Mouse (Mus musculus) erythroblast, embryonic 14.5 days (primary cell): Measurements from ENCODE around the gene Tcp11l1. TPM values are rescaled to one million over a fixed set of nuclear protein-coding genes. Genes with fewer than 3 reads are reported as not detected.

Experiments
- H3K27me3 ChIP-seq: 2 replicates; pipeline ENCODE4 v1.6.1; 2012; ENCODE audit warnings: inconsistent platforms; ENCODE audit not compliant: control insufficient read depth
- H3K36me3 ChIP-seq: 2 replicates; pipeline ENCODE4 v1.6.1; 2012; ENCODE audit warnings: mild to moderate bottlenecking, inconsistent platforms; ENCODE audit not compliant: control insufficient read depth
- H3K4me1 ChIP-seq: 2 replicates; pipeline ENCODE4 v1.6.1; 2012; ENCODE audit warnings: inconsistent platforms; ENCODE audit not compliant: control insufficient read depth
- H3K4me3 ChIP-seq: replicated peaks from 2 replicates; pipeline ENCODE3; 2012; ENCODE audit warnings: moderate library complexity, mild to moderate bottlenecking, inconsistent platforms
- H3K9me3 ChIP-seq: 2 replicates; pipeline ENCODE4 v1.6.1; 2012; ENCODE audit warnings: low read length, inconsistent platforms, mixed read lengths; ENCODE audit not compliant: control insufficient read depth
- GATA1 ChIP-seq: IDR thresholded peaks from 2 replicates; pipeline ENCODE4 v1.6.1; 2012; ENCODE audit warnings: low read length, inconsistent platforms, mixed read lengths
- TAL1 ChIP-seq: IDR thresholded peaks from 3 replicates; pipeline ENCODE4 v1.6.1; 2012; ENCODE audit warnings: low read length, inconsistent platforms, mixed read lengths
- polyA plus RNA-seq: library from polyadenylated mRNA; stranded (reverse); fragments of >175 nt; gene quantifications from 2 replicates; pipeline ENCODE4 v1.2.3, GENCODE M21; 2012

Tcp11l1 gene
- polyA plus RNA-seq, 1 experiment: 0.07 TPM

DNA sequence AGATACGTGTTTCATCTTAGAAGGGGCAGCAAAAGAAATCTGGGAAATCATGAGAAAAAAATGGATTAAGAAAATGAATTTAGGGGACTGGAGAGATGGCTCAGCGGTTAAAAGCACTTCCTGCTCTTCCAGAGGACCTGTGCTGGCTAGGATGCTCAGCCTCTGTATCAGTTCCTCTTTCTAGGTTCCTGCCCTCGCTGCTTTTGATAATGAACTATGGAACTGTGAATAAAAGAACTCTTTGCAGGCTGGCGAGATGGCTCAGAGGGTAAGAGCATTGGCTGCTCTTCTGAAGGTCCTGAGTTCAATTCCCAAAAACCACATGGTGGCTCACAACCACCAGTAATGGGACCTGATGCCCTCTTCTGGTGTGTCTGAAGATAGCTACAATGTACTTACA lies 21.2 kb downstream of the Tcp11l1 start:
- Histone ChIP-seq H3K36me3 (no peaks in the 10 kb centered on the region), H3K27me3 (no peaks in the 10 kb centered on the region), H3K4me1 (no peaks in the 10 kb centered on the region), H3K4me3 (no peak overlapping the region), H3K9me3 (no peaks in the 10 kb centered on the region)
- TF ChIP-seq GATA1 (no peak), TAL1 (no peak)

DNA sequence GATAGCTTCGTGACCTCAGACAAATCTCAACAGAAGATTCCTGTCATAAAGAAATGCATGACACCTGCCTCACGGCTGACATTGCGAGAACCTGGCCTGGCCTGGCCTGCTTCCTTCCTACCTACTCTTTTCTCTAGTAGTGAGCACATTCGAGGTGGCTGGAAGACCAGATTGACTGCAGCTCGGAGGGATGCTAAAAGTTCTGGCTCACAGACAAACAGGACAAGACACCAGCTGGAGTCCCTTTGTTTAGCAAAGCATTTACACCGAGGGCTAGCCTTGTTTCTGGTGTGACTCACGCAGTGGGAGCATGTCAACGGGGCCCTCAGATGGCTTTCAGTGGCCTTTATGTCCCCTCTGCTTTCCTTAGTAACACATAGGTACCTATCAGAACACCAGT lies 23.2 kb downstream of the Tcp11l1 start:
- H3K4me3 ChIP-seq: no peak overlapping the region
- peaks cover 2% of the 10 kb centered on the region; the same call in 1 of the 2 replicates for H3K4me1 ChIP-seq
- no peaks in the 10 kb centered on the region for H3K27me3 ChIP-seq
- TF ChIP-seq TAL1 (no peak), GATA1 (no peak)
- no peaks in the 10 kb centered on the region for H3K9me3 ChIP-seq
- no peaks in the 10 kb centered on the region for H3K36me3 ChIP-seq

DNA sequence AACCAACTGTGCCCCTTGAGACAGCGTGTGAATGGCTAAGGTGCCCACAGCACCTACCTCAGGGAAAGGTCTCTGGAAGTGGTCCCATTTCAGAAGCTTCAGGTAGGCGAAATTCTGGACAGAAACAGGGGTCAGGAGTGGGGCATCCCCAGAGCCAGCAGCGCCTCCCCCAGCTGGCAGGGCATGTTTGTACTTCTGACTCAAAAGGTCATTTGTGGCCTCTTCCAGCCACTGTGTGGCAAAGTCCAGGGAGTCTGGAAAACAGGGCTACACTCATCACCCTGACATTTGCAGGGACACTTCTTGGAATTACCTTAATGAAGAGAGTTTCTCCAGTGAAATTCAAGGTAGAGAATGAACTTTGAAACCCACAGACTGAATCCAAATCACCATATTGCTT lies 23.6 kb downstream of the Tcp11l1 start:
- Histone ChIP-seq H3K9me3 (no peaks in the 10 kb centered on the region), H3K4me1 (peaks cover 2% of the 10 kb centered on the region; the same call in 1 of the 2 replicates), H3K36me3 (no peaks in the 10 kb centered on the region), H3K27me3 (no peaks in the 10 kb centered on the region), H3K4me3 (no peak overlapping the region)
- TF ChIP-seq TAL1 (no peak), GATA1 (no peak)

DNA sequence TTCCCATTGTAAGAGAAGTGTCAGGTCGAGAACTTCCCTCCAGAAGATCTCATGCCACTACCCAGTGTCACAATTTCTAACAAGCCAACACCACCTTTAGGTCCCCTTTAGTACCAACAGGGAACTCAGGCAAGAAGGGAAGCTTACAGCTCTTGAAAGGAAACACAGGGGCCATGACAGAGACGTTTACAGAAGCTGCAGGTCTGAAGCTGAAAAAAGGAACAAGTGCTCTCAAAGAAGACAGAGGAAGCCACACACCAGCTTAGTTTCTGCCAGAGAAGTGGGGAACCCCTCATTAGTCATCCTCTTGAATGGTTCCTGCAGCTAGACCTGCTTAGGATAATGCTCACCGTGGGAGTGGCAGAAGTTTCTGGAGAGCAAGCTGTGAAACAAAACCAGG lies 24.7 kb downstream of the Tcp11l1 start:
- Histone ChIP-seq H3K36me3 (no peaks in the 10 kb centered on the region), H3K27me3 (no peaks in the 10 kb centered on the region)

DNA sequence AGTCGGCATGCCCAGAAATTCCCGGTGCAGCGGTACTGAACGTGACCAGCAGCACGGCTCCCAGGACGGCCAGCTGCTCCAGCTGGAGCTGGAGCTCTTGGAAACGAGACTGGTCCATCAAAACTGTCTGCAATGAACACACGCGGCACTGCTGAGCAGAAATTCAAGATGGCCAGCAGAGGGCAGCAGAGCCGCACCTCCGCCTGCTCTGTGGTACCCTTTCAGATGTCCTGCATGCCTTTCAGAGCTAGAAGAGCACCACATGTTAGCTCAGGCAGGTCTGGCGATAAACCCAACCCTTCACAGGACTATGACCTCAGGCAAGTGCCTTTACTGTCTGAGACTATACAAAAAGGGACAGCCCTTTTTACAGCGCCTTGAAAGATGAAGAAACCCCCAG lies 26.6 kb downstream of the Tcp11l1 start:
- H3K4me3 ChIP-seq: no peak overlapping the region
- no peaks in the 10 kb centered on the region; the same call in 1 of the 2 replicates for H3K36me3 ChIP-seq

More for the DNA sequence above, 24.7 kb downstream of the Tcp11l1 start:
- TF ChIP-seq TAL1 (no peak), GATA1 (no peak)
- Histone ChIP-seq H3K4me1 (peaks cover 2% of the 10 kb centered on the region; the same call in 1 of the 2 replicates), H3K4me3 (no peak overlapping the region), H3K9me3 (no peaks in the 10 kb centered on the region)

DNA sequence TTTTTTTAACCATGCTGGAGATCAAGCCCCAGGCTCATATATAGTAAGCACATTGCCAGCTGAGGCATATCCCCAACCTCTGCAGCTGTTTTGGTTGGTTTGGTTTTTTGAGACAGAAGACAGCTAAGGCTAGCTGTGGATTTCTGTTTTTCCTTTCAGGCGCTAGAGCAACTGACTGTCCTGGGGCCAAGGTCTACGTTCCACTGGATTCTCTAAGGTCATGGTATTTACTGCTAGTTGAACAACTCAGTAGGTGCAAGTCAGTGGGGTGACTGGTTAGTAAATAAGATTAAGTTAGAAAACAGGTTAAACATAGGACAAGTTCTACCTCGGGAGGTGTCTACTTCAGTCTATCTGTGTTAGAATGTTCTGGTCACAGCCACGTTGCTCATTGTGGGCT lies 27.2 kb downstream of the Tcp11l1 start:
- no peaks in the 10 kb centered on the region; the same call in 1 of the 2 replicates for H3K36me3 ChIP-seq
- no peaks in the 10 kb centered on the region for H3K9me3 ChIP-seq
- TF ChIP-seq TAL1 (no peak), GATA1 (no peak)
- H3K4me3 ChIP-seq: no peak overlapping the region
- peaks cover 2% of the 10 kb centered on the region; the same call in 1 of the 2 replicates for H3K4me1 ChIP-seq
- no peaks in the 10 kb centered on the region for H3K27me3 ChIP-seq

More for the DNA sequence above, 26.6 kb downstream of the Tcp11l1 start:
- TF ChIP-seq TAL1 (no peak), GATA1 (no peak)
- Histone ChIP-seq H3K4me1 (peaks cover 2% of the 10 kb centered on the region; the same call in 1 of the 2 replicates), H3K9me3 (no peaks in the 10 kb centered on the region), H3K27me3 (no peaks in the 10 kb centered on the region)

DNA sequence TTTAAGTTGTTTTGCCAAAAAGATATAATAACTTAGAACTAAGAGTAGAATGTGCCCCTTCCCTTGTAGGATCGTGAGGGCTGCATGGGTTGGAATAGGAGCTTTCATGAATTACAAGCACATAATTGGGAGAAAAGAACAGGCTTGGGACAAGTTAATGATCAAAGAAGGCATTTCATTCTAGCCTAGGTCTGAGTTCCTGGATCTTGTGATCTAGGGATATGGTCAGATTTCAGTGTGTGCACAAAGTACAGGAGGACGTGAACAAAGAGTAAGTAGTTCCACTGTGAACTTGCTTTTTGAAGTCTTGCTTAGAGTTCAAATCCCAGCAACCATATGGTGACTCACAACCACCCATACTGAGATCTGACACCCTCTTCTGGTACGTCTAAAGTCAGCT lies 34.6 kb downstream of the Tcp11l1 start:
- Histone ChIP-seq H3K27me3 (no peaks in the 10 kb centered on the region), H3K4me1 (no peaks in the 10 kb centered on the region; the same call in 1 of the 2 replicates), H3K4me3 (no peak overlapping the region), H3K9me3 (no peaks in the 10 kb centered on the region), H3K36me3 (no peaks in the 10 kb centered on the region; the same call in 1 of the 2 replicates)
- TF ChIP-seq TAL1 (no peak), GATA1 (no peak)

DNA sequence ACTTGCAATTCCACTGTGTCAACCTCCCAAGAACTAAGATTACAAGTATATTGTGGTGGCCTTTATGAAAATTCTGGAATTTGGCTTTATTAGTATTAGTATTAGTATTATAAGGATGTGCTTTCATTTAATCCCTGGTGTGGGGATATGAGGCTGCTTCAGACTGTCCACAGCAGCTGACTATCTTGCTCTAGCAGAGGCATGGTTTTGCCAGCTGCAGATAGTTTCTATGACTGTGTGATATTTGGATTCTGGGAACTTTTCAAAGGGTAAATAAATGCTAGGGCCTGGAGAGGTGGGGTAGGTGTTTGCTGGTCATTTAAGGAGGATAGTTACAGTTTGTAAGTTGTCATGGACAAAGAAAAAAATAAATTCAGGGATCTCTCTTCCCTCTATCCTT lies 40.2 kb downstream of the Tcp11l1 start:
- H3K27me3 ChIP-seq: no peaks in the 10 kb centered on the region
- TF ChIP-seq GATA1 (no peak), TAL1 (no peak)
- no peaks in the 10 kb centered on the region for H3K36me3 ChIP-seq
- peaks cover 7% of the 10 kb centered on the region for H3K4me1 ChIP-seq
- no peaks in the 10 kb centered on the region for H3K9me3 ChIP-seq
- H3K4me3 ChIP-seq: no peak overlapping the region

DNA sequence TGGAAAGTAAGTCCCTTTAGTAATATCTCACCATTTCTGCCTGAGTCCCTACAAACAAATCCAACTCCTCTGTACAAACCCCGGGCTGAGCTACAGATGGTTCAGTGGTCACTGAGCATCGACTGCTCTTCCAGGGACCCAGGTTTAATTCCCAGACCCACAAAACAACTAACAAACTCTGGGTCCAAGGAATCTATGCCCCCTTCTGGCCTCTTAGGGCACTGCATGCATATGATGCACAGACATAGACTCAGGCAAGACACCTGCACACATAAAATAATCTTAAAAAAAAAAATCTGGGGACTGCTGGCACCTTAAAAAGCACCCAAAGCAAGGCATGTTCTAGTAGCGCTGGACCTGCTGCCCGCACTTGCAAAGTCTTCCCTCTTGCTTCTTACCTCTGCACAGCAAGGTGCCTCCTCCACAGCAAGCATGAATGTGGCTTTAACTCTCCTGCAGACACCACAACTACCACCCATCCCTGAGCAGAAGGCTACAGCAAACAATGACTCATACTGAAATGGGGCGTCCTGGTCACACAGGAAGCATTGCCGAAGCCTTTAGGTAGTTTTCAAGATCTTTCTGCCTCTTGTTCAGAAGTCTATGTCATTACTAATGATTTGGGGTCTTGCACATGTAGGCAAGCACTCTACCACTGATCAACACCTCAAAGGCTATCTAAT lies 42.7 kb downstream of the Tcp11l1 start:
- H3K4me1 ChIP-seq: peaks cover 7% of the 10 kb centered on the region
- TF ChIP-seq TAL1 (no peak), GATA1 (no peak)
- H3K9me3 ChIP-seq: no peaks in the 10 kb centered on the region
- H3K36me3 ChIP-seq: peaks cover 15% of the 10 kb centered on the region
- H3K27me3 ChIP-seq: no peaks in the 10 kb centered on the region
- no peak overlapping the region for H3K4me3 ChIP-seq
